Mouse (Mus musculus) monocyte, adult 5-6 weeks (primary cell): ENCODE data around the gene Hmga1b. TPM values are rescaled to one million over a fixed set of nuclear protein-coding genes. Genes with fewer than 3 reads are reported as not detected.
"Not testable (repeated sequence)": the region's sequence is repeated elsewhere in the genome, so short reads cannot be mapped to it uniquely, and the experiment has no call there.

Experiments
- ATAC-seq: fragments of 153-309, 156-312 bp; replicated peaks from 2 replicates; pipeline ENCODE4 v1.8.0; 2017; ENCODE audit warnings: mild to moderate bottlenecking; ENCODE audit not compliant: low TSS enrichment, insufficient number of reproducible peaks, severe bottlenecking, poor library complexity, low FRiP score
- total RNA-seq: library from RNA; stranded (forward); fragments of 200-1000, 200-491, 200-594 nt; gene quantifications from 3 replicates; pipeline ENCODE4 v1.2.3, GENCODE M21; 2017

The Hmga1b gene
- total RNA-seq, 1 experiment from 2014 or later = 12.5 TPM

GRCm38 (mm10) chr11:120775774-120776469 lies 13.3 kb downstream of the Hmga1b start:
- ATAC-seq = peak; percentile 98

- no peak for ATAC-seq
Measured at GRCm38 (mm10) chr11:120777123-120777522, 14.5 kb downstream of the Hmga1b start.

GRCm38 (mm10) chr11:120779876-120780275 lies 17.3 kb downstream of the Hmga1b start:
- ATAC-seq = no peak

GRCm38 (mm10) chr11:120781361-120781760 lies 18.8 kb downstream of the Hmga1b start:
- not testable (repeated sequence) for ATAC-seq

- ATAC-seq = no peak
Measured at GRCm38 (mm10) chr11:120783426-120784063, 21.0 kb downstream of the Hmga1b start.

- ATAC-seq = no peak
Measured at GRCm38 (mm10) chr11:120784064-120784791, 21.6 kb downstream of the Hmga1b start, which contains the start of the genes Rfng and Gps1. Gene Rfng (minus strand): TSS chr11:120784207. Gene Gps1 (plus strand): TSS chr11:120784272.

- no peak for ATAC-seq
Measured at GRCm38 (mm10) chr11:120785145-120785544, 22.6 kb downstream of the Hmga1b start.

GRCm38 (mm10) chr11:120788460-120788859 lies 25.9 kb downstream of the Hmga1b start:
- ATAC-seq = not testable (repeated sequence)

- no peak for ATAC-seq
Measured at GRCm38 (mm10) chr11:120789355-120789754, 26.8 kb downstream of the Hmga1b start.

GRCm38 (mm10) chr11:120789810-120790209 lies 27.2 kb downstream of the Hmga1b start:
- ATAC-seq = no peak

GRCm38 (mm10) chr11:120792652-120793051 lies 30.1 kb downstream of the Hmga1b start:
- ATAC-seq = no peak

- ATAC-seq = peak; percentile 90
Measured at GRCm38 (mm10) chr11:120795756-120796613, 33.4 kb downstream of the Hmga1b start, which contains the start of gene Dus1l. Gene Dus1l (minus strand): TSS chr11:120796403.

- no peak for ATAC-seq
Measured at GRCm38 (mm10) chr11:120796614-120796946, 34.0 kb downstream of the Hmga1b start.

GRCm38 (mm10) chr11:120798244-120798643 lies 35.6 kb downstream of the Hmga1b start:
- no peak for ATAC-seq

GRCm38 (mm10) chr11:120799316-120799890 lies 36.8 kb downstream of the Hmga1b start:
- ATAC-seq = no peak

GRCm38 (mm10) chr11:120800061-120800904 lies 37.7 kb downstream of the Hmga1b start:
- peak; percentile 80 for ATAC-seq

- no peak for ATAC-seq
Measured at GRCm38 (mm10) chr11:120804274-120804673, 41.7 kb downstream of the Hmga1b start.
